Mouse (Mus musculus) adrenal gland, adult (tissue): ENCODE data around the gene Slc2a9.

Experiments
- DNase-seq, 2 experiments: peaks; one replicate each; pipeline ENCODE4 v3.0.0; 2022 to 2023; ENCODE audit warnings: low spot score in 1 of 2; ENCODE audit not compliant: inconsistent age in 2 of 2

The Slc2a9 gene

DNA sequence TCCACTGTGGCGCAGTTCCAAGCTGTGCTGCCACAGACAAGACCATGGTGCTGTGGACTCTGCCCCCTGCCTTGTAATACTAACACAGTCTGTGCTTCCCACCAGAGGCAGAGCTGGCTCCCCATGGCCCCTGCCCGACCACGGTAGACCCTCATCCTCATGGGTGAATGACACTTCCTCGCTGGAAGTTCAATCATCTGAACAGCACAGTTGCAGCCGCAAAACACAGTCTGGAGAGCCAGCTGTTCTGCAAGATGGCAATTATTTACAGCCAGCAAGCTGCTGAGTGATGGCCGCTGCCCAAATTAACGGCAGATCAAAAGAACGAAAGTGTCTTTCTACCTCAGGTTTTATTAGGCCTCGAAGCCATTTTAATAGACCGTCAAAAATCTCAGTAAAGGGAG is 114.5 kb downstream of the Slc2a9 start:
- DNase-seq, result peak in 1 of 2 experiments; percentile 36

DNA sequence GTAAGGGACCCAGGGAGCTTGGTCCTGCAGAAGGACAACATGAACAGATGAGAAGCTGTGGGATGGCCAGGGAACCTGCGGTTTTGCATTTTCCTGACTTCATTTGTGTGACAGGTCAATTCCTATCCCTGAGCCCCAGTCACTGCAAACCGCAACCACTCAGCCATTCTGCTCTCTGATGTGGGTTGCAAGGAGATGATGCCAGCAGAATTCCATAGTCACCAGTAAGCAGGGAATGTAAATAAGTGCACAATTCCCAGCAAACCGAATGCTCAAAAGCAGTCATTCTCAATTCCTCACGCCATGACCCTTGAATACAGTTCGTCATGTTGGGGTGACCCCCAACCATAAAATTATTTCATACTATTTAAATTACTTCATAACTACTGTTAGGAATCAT is 123.0 kb downstream of the Slc2a9 start:
- no peak for DNase-seq

GRCm38 (mm10) chr5:38372369-38372768 is 130.6 kb downstream of the Slc2a9 start:
- DNase-seq, result no peak

DNA sequence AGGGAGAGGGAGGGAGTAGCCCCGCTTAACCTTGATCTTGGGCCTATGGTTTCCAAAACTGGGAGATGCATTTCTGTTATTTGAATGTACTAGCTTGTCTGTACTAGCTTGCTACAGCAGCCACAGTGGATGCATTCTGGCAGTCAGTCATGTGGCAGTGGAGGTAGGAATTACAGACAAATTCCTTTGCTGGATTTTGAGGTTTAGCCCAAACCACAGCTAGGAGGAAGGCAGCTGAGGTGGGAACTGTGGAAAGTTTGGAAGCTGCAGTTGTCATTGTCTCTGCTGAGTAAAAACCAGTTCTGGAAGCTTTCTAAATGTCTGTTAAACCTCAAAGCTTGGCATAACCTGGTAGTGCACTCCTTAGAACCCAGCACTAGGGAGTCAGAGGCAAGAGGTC is 131.6 kb downstream of the Slc2a9 start:
- no peak for DNase-seq

DNA sequence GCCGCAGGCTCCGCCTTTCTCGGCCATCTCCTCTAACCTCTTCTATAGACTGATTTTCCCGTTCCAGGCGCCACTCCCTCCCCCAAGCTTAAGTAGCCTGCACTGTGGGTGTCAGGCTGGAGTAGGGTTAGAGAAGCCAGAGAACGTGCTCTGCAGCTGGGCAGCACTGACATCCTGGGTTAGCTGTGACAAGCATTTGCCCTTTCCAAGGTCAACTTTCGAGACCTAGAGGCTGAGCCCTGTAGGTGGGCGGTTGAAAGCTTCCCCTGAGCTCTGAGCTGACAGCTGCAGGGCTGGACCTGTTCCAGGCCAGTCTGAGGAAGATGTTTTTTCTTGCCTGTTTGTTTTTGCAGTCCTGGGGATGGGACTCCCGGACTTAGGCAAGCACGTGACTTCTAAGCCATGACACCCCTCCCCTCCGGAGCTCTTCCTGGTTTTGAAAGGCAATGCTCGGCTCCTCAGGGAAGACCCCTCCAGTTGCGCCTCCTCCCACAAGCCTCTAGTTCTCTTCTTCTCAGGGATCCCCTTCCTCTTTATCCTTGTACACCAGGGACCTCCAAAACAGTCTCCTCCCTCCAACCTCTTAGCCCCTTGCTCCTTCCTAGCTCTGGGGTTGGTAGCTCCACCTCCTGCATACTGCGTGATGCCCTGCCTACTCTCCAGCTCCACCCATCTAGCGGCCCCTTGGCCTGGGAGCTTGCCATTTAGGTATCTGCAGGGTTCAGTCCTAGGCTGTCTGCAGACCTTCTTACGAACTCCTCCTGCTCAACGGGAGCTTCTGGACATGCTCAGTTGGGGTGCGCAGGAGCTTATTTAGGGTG is 136.1 kb downstream of the Slc2a9 start:
- peak; percentile 17 to 53 for DNase-seq

- no peak for DNase-seq
Measured at GRCm38 (mm10) chr5:38365521-38365920, 137.4 kb downstream of the Slc2a9 start.

GRCm38 (mm10) chr5:38364396-38364795 is 138.5 kb downstream of the Slc2a9 start:
- no peak for DNase-seq

DNA sequence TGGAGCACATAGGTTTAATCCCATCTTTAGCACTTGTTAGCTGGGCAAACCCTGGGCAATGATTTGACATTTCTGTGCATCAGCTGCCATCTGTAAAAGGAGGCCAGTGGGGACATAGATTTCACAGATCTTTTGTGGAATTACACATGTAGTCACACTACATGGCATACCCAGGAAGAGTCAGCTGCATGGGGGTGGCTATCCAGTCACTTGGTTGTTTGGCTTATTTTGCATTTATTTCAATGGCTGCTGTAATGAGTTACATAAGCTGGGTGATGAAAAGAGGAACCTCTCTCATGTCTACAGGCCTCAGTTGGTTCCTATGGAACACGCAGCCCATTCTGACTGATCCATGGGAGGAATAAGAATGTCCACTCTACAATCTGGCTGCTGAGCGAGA is 143.2 kb downstream of the Slc2a9 start:
- no peak for DNase-seq

DNA sequence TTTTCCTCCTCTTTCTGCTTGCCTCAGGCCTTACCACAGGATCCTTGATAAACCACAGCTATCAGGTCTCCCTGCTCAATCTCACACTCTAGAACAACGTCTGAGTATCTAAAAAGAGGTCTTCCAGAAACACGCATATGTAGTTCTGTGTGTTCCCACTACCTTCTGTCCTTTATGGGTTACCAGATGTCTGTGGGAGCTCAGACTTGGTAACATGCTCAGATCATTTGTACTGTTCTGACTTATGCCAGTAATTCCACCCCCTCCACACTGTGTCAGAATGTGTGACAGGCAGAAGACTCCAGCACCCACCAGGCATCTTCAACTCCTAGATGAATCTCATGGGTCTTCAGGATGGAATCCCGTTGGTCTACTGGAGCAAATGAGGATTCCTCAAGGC is 146.0 kb downstream of the Slc2a9 start:
- no peak for DNase-seq

GRCm38 (mm10) chr5:38350351-38350929 is 152.5 kb downstream of the Slc2a9 start:
- no peak for DNase-seq

- peak; percentile 19 to 62 for DNase-seq
Measured at GRCm38 (mm10) chr5:38346646-38347432, 156.1 kb downstream of the Slc2a9 start.

GRCm38 (mm10) chr5:38343101-38343500 is 159.8 kb downstream of the Slc2a9 start:
- no peak for DNase-seq

- DNase-seq, result no peak
Measured at GRCm38 (mm10) chr5:38334582-38334981, 168.4 kb downstream of the Slc2a9 start.

- no peak for DNase-seq
Measured at GRCm38 (mm10) chr5:38333381-38333780, 169.6 kb downstream of the Slc2a9 start.

- no peak for DNase-seq
Measured at GRCm38 (mm10) chr5:38318966-38319786, 183.8 kb downstream of the Slc2a9 start, which contains the start of gene Drd5. TSS of gene Drd5 (plus strand) at chr5:38319367.

GRCm38 (mm10) chr5:38309795-38310194 is 193.1 kb downstream of the Slc2a9 start:
- no peak for DNase-seq

- peak; percentile 44 to 86 for DNase-seq
Measured at GRCm38 (mm10) chr5:38308873-38309272, 194.1 kb downstream of the Slc2a9 start.

- peak; percentile 86 to 97 for DNase-seq
Measured at GRCm38 (mm10) chr5:38307255-38308101, 195.5 kb downstream of the Slc2a9 start.

DNA sequence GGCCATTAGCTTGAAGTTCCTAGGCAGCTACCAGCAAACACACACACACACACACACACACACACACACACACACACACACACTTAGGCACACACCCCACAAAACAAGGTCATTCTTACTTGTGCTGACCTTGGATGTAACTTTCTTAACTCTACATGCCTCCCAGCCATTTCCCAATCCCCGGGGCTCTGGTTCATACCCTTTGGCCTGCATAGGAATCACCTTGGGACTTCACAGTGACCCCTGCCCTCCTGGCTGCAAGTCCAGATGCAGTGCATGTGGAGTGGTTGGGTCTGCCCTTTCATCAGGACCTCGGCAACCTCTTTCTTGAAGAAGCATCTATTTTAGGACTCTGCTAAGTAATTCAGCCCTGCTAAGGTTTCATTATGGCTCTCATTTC is 197.7 kb downstream of the Slc2a9 start:
- DNase-seq, result peak in 1 of 2 experiments; percentile 54

DNA sequence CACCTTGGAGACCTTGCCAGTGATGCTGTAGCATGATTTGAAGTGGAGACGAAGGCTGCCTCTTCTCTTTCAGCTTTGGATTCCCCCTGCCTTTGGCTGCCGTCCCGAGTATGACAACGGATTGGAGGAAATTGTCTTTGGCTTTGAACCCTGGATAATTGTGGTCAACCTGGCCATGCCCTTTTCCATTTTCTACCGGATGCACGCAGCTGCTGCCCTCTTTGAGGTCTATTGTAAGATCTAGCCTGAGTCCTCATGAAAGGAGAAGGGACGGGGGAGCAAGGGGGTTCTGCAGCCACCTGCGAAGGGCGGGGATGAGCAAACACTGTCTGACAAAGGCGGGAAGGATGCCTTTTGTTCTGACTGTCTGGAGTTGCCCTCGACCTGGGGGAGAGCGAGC is 200.3 kb downstream of the Slc2a9 start:
- DNase-seq, result no peak
